Mouse (Mus musculus): ENCODE results near the gene Rag1. TPM values are rescaled to one million over a fixed set of nuclear protein-coding genes. Genes with fewer than 3 reads are reported as not detected.

The Rag1 gene
- total and polyA plus RNA-seq, 3 experiments = not detected

DNA sequence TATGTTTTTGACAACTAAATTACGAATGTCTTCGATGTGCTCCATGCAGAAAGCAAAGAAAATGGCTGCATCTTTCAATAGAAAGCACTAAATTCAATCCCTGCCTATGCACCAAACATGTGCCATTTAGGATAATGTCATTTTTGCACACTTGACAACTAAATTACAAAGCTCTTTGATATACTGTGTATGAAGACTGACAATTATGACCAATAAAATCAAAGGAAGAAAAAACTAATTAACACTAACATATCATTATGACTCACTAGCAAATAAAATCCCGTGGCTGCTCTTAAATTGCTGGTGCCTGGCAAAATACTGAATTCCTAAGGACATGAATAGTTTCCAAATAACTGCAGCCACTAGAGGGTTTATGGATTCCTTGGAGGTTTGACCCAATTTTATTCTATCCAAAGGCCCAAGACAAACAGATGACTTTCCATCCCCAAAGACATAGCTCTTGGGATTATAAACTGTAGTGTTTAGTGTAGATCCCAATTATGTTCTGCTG, 9.4 kb downstream of the Rag1 start:
- no peak for TF ChIP-seq E2F4 (IDR thresholded peaks at IDR 0.05; ENCODE audit: insufficient replicate concordance, low read depth, low read length)
- TF ChIP-seq SMC3 (IDR thresholded peaks at IDR 0.05; ENCODE audit: low read depth, low read length) = no peak
- TF ChIP-seq MAZ (IDR thresholded peaks at IDR 0.05; ENCODE audit: low read depth, low read length) = no peak
- no peak for TF ChIP-seq ETS1 (conservative IDR thresholded peaks at IDR 0.05; ENCODE audit: low read depth, low read length)
- no peak for TF ChIP-seq ZMIZ1 (IDR thresholded peaks at IDR 0.05; ENCODE audit: low read depth, low read length)
- TF ChIP-seq CTCF (conservative IDR thresholded peaks at IDR 0.05 in 1 of 2, IDR thresholded peaks at IDR 0.05 in 1 of 2; ENCODE audit: low read depth in 2 of 2, low read length in 2 of 2) = no peak
- no peak for TF ChIP-seq USF2 (conservative IDR thresholded peaks at IDR 0.05; ENCODE audit: low read depth, low read length)
- no peak for TF ChIP-seq CHD1 (IDR thresholded peaks at IDR 0.05; ENCODE audit: low read depth, low read length)
- no peak for TF ChIP-seq ZC3H11A (IDR thresholded peaks at IDR 0.05; ENCODE audit: low read depth, low read length)
- no peak for TF ChIP-seq POLR2AphosphoS2 (IDR thresholded peaks at IDR 0.05; ENCODE audit: low read depth, low read length)
- TF ChIP-seq CHD2 (IDR thresholded peaks at IDR 0.05; ENCODE audit: low read length) = no peak
- no peak for TF ChIP-seq POLR2A (IDR thresholded peaks at IDR 0.05; ENCODE audit: low read depth, low read length)
- TF ChIP-seq UBTF (IDR thresholded peaks at IDR 0.05; ENCODE audit: low read depth, low read length) = no peak
- TF ChIP-seq USF1 (IDR thresholded peaks at IDR 0.05; ENCODE audit: low read depth, low read length) = no peak
- no peak for TF ChIP-seq NELFE (IDR thresholded peaks at IDR 0.05; ENCODE audit: low read depth, low read length)
- Histone ChIP-seq H3K27me3 (replicated peaks) (peaks cover 31% of the 10 kb centered on the region), H3K27ac (ENCODE audit: insufficient read depth, low read depth) (no peak overlapping the region), H3K4me1 (ENCODE audit: control insufficient read depth in 1 of 2, insufficient read depth in 2 of 2) (peaks cover 6 to 12% of the 10 kb centered on the region in 2 experiments), H3K9me3 (replicated peaks; ENCODE audit: low read length) (no peaks in the 10 kb centered on the region), H3K9ac (ENCODE audit: insufficient read depth, low read depth) (no peak overlapping the region), H3K4me2 (ENCODE audit: insufficient read depth, low read depth, poor library complexity, severe bottlenecking) (no peak overlapping the region), H3K4me3 (replicated peaks in 1 of 3; ENCODE audit: low read depth in 2 of 3, low read length in 2 of 3, poor library complexity in 1 of 3) (no peak overlapping the region), H3K79me2 (replicated peaks; ENCODE audit: control insufficient read depth, extremely low read depth, insufficient read depth, poor library complexity, severe bottlenecking) (no peaks in the 10 kb centered on the region), H3K36me3 (replicated peaks in 1 of 2; ENCODE audit: control insufficient read depth in 1 of 2, insufficient read depth in 1 of 2, low read length in 1 of 2) (no peaks in the 10 kb centered on the region)
- dilution Hi-C loops (cut with MboI; ENCODE audit: extremely low pct_ligation_motif_present, extremely low pct_unique_long_range_greater_than_20kb, low sequenced_read_pairs) (no loop called here), in situ Hi-C loops (cut with MboI; ENCODE audit: low pct_ligation_motif_present, low pct_unique_long_range_greater_than_20kb, low sequenced_read_pairs) (no loop called here)
- DNase-seq (ENCODE audit: extremely low read depth) = no peak

DNA sequence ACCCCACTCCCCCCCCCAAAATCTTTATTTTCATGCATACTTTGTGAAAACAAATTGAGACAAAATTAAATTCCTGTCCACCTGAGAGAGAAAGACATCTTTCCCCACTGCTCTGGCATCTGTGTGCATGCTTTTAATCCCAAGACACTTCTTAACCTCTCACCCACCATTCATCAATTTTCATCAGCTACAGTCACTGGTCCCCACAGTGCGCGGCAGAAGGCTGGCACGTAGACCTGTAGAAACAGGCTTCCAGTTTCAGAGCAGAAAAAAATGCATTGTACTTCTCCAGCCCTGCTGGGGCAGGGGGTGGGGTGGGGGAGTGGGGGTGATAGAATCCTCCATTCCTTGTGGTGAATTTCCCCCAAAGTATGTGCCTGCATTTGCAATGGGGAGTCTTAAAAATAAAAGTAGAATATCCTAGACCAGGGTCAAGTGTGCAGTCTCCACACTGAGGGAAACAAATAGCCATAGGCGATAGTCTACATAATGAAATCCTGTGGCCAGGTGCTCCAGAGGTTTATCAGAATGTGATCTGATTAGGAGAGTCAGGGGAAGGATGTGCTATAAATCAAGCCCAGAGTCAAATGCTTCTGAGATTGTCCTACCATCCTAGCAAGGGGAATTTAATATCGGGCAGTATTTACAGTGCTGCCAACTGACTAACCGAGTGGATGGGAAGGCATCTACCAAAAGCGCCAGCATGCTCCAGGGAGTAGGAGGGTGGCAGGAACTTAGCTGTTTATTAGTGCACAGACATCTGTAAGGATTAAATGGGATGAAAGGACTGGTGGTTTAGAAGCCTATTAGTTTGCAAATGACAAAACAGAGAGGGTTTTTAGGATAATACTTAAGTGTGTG, 10.1 kb downstream of the Rag1 start:
- Histone ChIP-seq H3K27ac (ENCODE audit: insufficient read depth, low read depth) (no peak overlapping the region), H3K79me2 (replicated peaks; ENCODE audit: control insufficient read depth, extremely low read depth, insufficient read depth, poor library complexity, severe bottlenecking) (no peaks in the 10 kb centered on the region), H3K4me1 (ENCODE audit: control insufficient read depth in 1 of 2, insufficient read depth in 2 of 2) (peaks cover 6 to 12% of the 10 kb centered on the region in 2 experiments), H3K4me3 (replicated peaks in 1 of 3; ENCODE audit: low read depth in 2 of 3, low read length in 2 of 3, poor library complexity in 1 of 3) (no peak overlapping the region), H3K9ac (ENCODE audit: insufficient read depth, low read depth) (no peak overlapping the region), H3K27me3 (replicated peaks) (peaks cover 29% of the 10 kb centered on the region), H3K4me2 (ENCODE audit: insufficient read depth, low read depth, poor library complexity, severe bottlenecking) (no peak overlapping the region), H3K9me3 (replicated peaks; ENCODE audit: low read length) (no peaks in the 10 kb centered on the region), H3K36me3 (replicated peaks in 1 of 2; ENCODE audit: control insufficient read depth in 1 of 2, insufficient read depth in 1 of 2, low read length in 1 of 2) (no peaks in the 10 kb centered on the region)
- dilution Hi-C loops (cut with MboI; ENCODE audit: extremely low pct_ligation_motif_present, extremely low pct_unique_long_range_greater_than_20kb, low sequenced_read_pairs) = no loop called here
- DNase-seq (ENCODE audit: extremely low read depth) = no peak
- in situ Hi-C loops (cut with MboI; ENCODE audit: low pct_ligation_motif_present, low pct_unique_long_range_greater_than_20kb, low sequenced_read_pairs) = no loop called here
- TF ChIP-seq MAFK (IDR thresholded peaks at IDR 0.05; ENCODE audit: insufficient replicate concordance, low read length) = no peak
- no peak for TF ChIP-seq TBP (conservative IDR thresholded peaks at IDR 0.05; ENCODE audit: low read depth, low read length)
- TF ChIP-seq MAX (IDR thresholded peaks at IDR 0.05; ENCODE audit: low read length) = no peak
- TF ChIP-seq USF2 (conservative IDR thresholded peaks at IDR 0.05; ENCODE audit: low read depth, low read length) = no peak
- TF ChIP-seq E2F4 (IDR thresholded peaks at IDR 0.05; ENCODE audit: insufficient replicate concordance, low read depth, low read length) = no peak
- no peak for TF ChIP-seq POLR2AphosphoS2 (IDR thresholded peaks at IDR 0.05; ENCODE audit: low read depth, low read length)
- TF ChIP-seq SIN3A (IDR thresholded peaks at IDR 0.05; ENCODE audit: low read length) = no peak
- TF ChIP-seq TCF12 (IDR thresholded peaks at IDR 0.05; ENCODE audit: low read depth, low read length) = no peak
- TF ChIP-seq CTCF (conservative IDR thresholded peaks at IDR 0.05 in 1 of 2, IDR thresholded peaks at IDR 0.05 in 1 of 2; ENCODE audit: low read depth in 2 of 2, low read length in 2 of 2) = no peak
- no peak for TF ChIP-seq GABPA (IDR thresholded peaks at IDR 0.05; ENCODE audit: insufficient replicate concordance, low read depth, low read length)
- no peak for TF ChIP-seq EP300 (IDR thresholded peaks at IDR 0.05; ENCODE audit: low read length)
- no peak for TF ChIP-seq ZNF384 (IDR thresholded peaks at IDR 0.05; ENCODE audit: low read depth, low read length)
- TF ChIP-seq IRF4 (IDR thresholded peaks at IDR 0.05; ENCODE audit: low read depth, low read length) = no peak
- no peak for TF ChIP-seq CHD2 (IDR thresholded peaks at IDR 0.05; ENCODE audit: low read length)
- TF ChIP-seq PAX5 (IDR thresholded peaks at IDR 0.05; ENCODE audit: low read length) = no peak
- TF ChIP-seq MAZ (IDR thresholded peaks at IDR 0.05; ENCODE audit: low read depth, low read length) = no peak
- no peak for TF ChIP-seq CHD1 (IDR thresholded peaks at IDR 0.05; ENCODE audit: low read depth, low read length)
- no peak for TF ChIP-seq USF1 (IDR thresholded peaks at IDR 0.05; ENCODE audit: low read depth, low read length)
- TF ChIP-seq HCFC1 (IDR thresholded peaks at IDR 0.05; ENCODE audit: low read depth, low read length) = no peak
